Mouse (Mus musculus) liver, embryonic 14.5 days (tissue): ENCODE measurements at regions not wholly inside any gene's neighbourhood (a gene's known extent, or its start where the extent isn't known, plus 50 kb on each side); places are given as distances from the start of the nearest gene placed in this dataset.

Source experiments
- ATAC-seq: fragments of 200-750 bp; cut with Nextera tagmentation; 2 replicates; pipeline ENCODE4 v1.8.0; 2017; ENCODE audit warnings: moderate number of reproducible peaks, mild to moderate bottlenecking, moderate library complexity; ENCODE audit not compliant: insufficient read depth
- DNase-seq, 3 experiments: peaks; one replicate each; pipeline ENCODE4 v3.0.0-alpha.2; 2012 to 2013; ENCODE audit warnings: low read depth in 3 of 3, low spot score in 3 of 3
- H3K27ac ChIP-seq: fragments of 300-500 bp; sonication (generic); 2 replicates; pipeline ENCODE4 v1.5.1; 2014; ENCODE audit warnings: moderate library complexity, mild to moderate bottlenecking, control low read depth, inconsistent platforms
- H3K27me3 ChIP-seq: fragments of 300-500 bp; sonication (generic); 2 replicates; pipeline ENCODE4 v1.6.1; 2014; ENCODE audit warnings: mild to moderate bottlenecking, low read length, moderate library complexity; ENCODE audit not compliant: control insufficient read depth, insufficient read depth
- H3K36me3 ChIP-seq: fragments of 300-500 bp; sonication (generic); replicated peaks from 2 replicates; pipeline ENCODE4 v1.6.1; 2014; ENCODE audit warnings: low read depth; ENCODE audit not compliant: control insufficient read depth, insufficient read depth
- H3K4me1 ChIP-seq, 2 experiments: fragments of 200-500 bp in 1 of 2; fragments of 300-500 bp in 1 of 2; sonication (generic) in 1 of 2; replicated peaks; 2 replicates each; pipeline ENCODE4 v1.6.1; 2012 to 2014; ENCODE audit warnings: antibody characterized with exemption in 1 of 2, inconsistent platforms in 1 of 2, low read length in 1 of 2; ENCODE audit not compliant: control insufficient read depth in 2 of 2, insufficient read depth in 2 of 2
- H3K4me2 ChIP-seq: fragments of 300-500 bp; sonication (generic); 2 replicates; pipeline ENCODE4 v1.6.1; 2014; ENCODE audit warnings: low read depth, mild to moderate bottlenecking, control low read depth, moderate library complexity
- H3K4me3 ChIP-seq, 2 experiments: fragments of 200-500 bp in 1 of 2; fragments of 300-500 bp in 1 of 2; sonication (generic) in 1 of 2; 2 replicates each; pipeline ENCODE4 v1.5.1; 2012 to 2014; ENCODE audit warnings: low read depth in 2 of 2, low read length in 2 of 2, mild to moderate bottlenecking in 2 of 2, control low read depth in 1 of 2, inconsistent platforms in 1 of 2, moderate library complexity in 1 of 2; ENCODE audit not compliant: insufficient read depth in 1 of 2
- H3K9ac ChIP-seq: fragments of 300-500 bp; sonication (generic); replicated peaks from 2 replicates; pipeline ENCODE4 v1.6.1; 2014; ENCODE audit warnings: mild to moderate bottlenecking, control low read depth, moderate library complexity
- H3K9me3 ChIP-seq: fragments of 300-500 bp; sonication (generic); 2 replicates; pipeline ENCODE4 v1.6.1; 2016; ENCODE audit warnings: low read length, mixed read lengths; ENCODE audit not compliant: control insufficient read depth
- CTCF ChIP-seq: IDR thresholded peaks from 2 replicates; pipeline ENCODE4 v1.5.1; 2016; ENCODE audit warnings: antibody characterized with exemption, low read depth, control low read depth
- EP300 ChIP-seq: IDR thresholded peaks from 2 replicates; pipeline ENCODE4 v1.6.1; 2016; ENCODE audit warnings: antibody characterized with exemption, low read depth
- WGBS: fragments of 180-500 bp; shearing (Covaris S2); extraction: QIAGEN DNeasy Blood & Tissue Kit; methylation state at CpG from one replicate; pipeline ENCODE4 v1.1.7; 2014; ENCODE audit not compliant: insufficient replicate concordance; 5-methylcytosine and 5-hydroxymethylcytosine counted together

GRCm38 (mm10) chr13:5711646-5712045, 149.6 kb upstream of the Klf6 start:
- ATAC-seq (no peak), DNase-seq (no peak)
- Histone ChIP-seq H3K9me3 (no peaks in the 10 kb centered on the region), H3K27ac (no peak overlapping the region), H3K4me3 (no peak overlapping the region), H3K27me3 (no peaks in the 10 kb centered on the region), H3K36me3 (no peaks in the 10 kb centered on the region), H3K4me1 (no peaks in the 10 kb centered on the region), H3K9ac (no peak overlapping the region), H3K4me2 (no peak overlapping the region)
- TF ChIP-seq CTCF (no peak), EP300 (no peak)
- WGBS = 62% methylated on average over 1 of the region's 1 CpGs

GRCm38 (mm10) chr13:5713195-5713863, 148.0 kb upstream of the Klf6 start:
- H3K4me1 ChIP-seq = no peaks in the 10 kb centered on the region; a peak in 1 of 4 replicates
- no peak for DNase-seq
- no peak for TF ChIP-seq CTCF
- no peak for TF ChIP-seq EP300
- 61% methylated on average over 6 of the region's 6 CpGs for WGBS
- no peak overlapping the region for H3K27ac ChIP-seq
- no peaks in the 10 kb centered on the region for H3K36me3 ChIP-seq
- no peaks in the 10 kb centered on the region for H3K9me3 ChIP-seq
- no peak overlapping the region for H3K9ac ChIP-seq
- H3K4me2 ChIP-seq = no peak overlapping the region
- no peak for ATAC-seq
- H3K4me3 ChIP-seq = no peak overlapping the region
- H3K27me3 ChIP-seq = no peaks in the 10 kb centered on the region

- Histone ChIP-seq H3K27ac (no peak overlapping the region), H3K9ac (no peak overlapping the region), H3K4me1 (no peaks in the 10 kb centered on the region; a peak in 1 of 4 replicates), H3K4me2 (no peak overlapping the region), H3K36me3 (no peaks in the 10 kb centered on the region), H3K9me3 (no peaks in the 10 kb centered on the region), H3K4me3 (no peak overlapping the region), H3K27me3 (no peaks in the 10 kb centered on the region)
- 52% methylated on average over 12 of the region's 12 CpGs for WGBS
- DNase-seq (no peak), ATAC-seq (no peak)
- TF ChIP-seq CTCF (no peak), EP300 (no peak)
Observed at GRCm38 (mm10) chr13:5714191-5714591, 147.1 kb upstream of the Klf6 start.

- TF ChIP-seq CTCF = no peak
- TF ChIP-seq EP300 = no peak
- H3K9ac ChIP-seq = no peak overlapping the region
- no peak overlapping the region for H3K4me2 ChIP-seq
- H3K36me3 ChIP-seq = no peaks in the 10 kb centered on the region
- no peaks in the 10 kb centered on the region for H3K9me3 ChIP-seq
- no peak for ATAC-seq
- H3K27ac ChIP-seq = no peak overlapping the region
- no peak overlapping the region for H3K4me3 ChIP-seq
- H3K27me3 ChIP-seq = no peaks in the 10 kb centered on the region
- no peak for DNase-seq
- H3K4me1 ChIP-seq = no peaks in the 10 kb centered on the region; a peak in 1 of 4 replicates
Observed at GRCm38 (mm10) chr13:5714793-5715192, 146.5 kb upstream of the Klf6 start.

- no peaks in the 10 kb centered on the region for H3K36me3 ChIP-seq
- H3K4me3 ChIP-seq = no peak overlapping the region
- no peak overlapping the region for H3K9ac ChIP-seq
- no peak for DNase-seq
- no peak for ATAC-seq
- WGBS = 51% methylated on average over 3 of the region's 3 CpGs
- no peaks in the 10 kb centered on the region for H3K27me3 ChIP-seq
- H3K9me3 ChIP-seq = no peaks in the 10 kb centered on the region
- H3K4me2 ChIP-seq = no peak overlapping the region
- H3K27ac ChIP-seq = no peak overlapping the region
- no peak for TF ChIP-seq EP300
- TF ChIP-seq CTCF = no peak
- no peaks in the 10 kb centered on the region; a peak in 1 of 4 replicates for H3K4me1 ChIP-seq
Observed at GRCm38 (mm10) chr13:5716749-5717148, 144.5 kb upstream of the Klf6 start.
